Mouse (Mus musculus): ENCODE results near the gene F12. TPM values are rescaled to one million over a fixed set of nuclear protein-coding genes. Genes with fewer than 3 reads are reported as not detected.
A peak's percentile ranks its signal among the peaks of the same experiment; 100 is the strongest.

Gene F12
- polyA plus RNA-seq (2014; fragmentation: Nextera tagmentation; extraction: Ambion mirVana): 0.42 and 1.5 TPM in 2 replicates

GRCm38 (mm10) chr13:55426613-55427012 lies at the start of gene F12:
F12 (minus strand) TSS chr13:55426793.
- no peaks in the 10 kb centered on the region for H3K4me1 ChIP-seq (ENCODE audit: control insufficient read depth, insufficient read depth, low read length)
- 79% methylated on average over 10 of the region's 10 CpGs for WGBS (ENCODE audit: insufficient replicate concordance)
- no peaks in the 10 kb centered on the region for H3K9me3 ChIP-seq (replicated peaks; ENCODE audit: control insufficient read depth, low read length)
- no peak within 1 kb of the TSS for H3K4me2 ChIP-seq
- H3K4me3 ChIP-seq (ENCODE audit: low read depth, low read length): no peak within 1 kb of the TSS
- ATAC-seq (replicated peaks; ENCODE audit: insufficient number of reproducible peaks, low FRiP score, low TSS enrichment): no peak
- no peaks in the 10 kb centered on the region for H3K36me3 ChIP-seq (ENCODE audit: control insufficient read depth, insufficient read depth, low read length)
- H3K27ac ChIP-seq (ENCODE audit: low read depth, low read length): no peak within 1 kb of the TSS
- peaks cover 12% of the 10 kb centered on the region for H3K27me3 ChIP-seq (ENCODE audit: control insufficient read depth, insufficient read depth, low read length)
- H3K9ac ChIP-seq (ENCODE audit: low read depth, low read length): no peak within 1 kb of the TSS

GRCm38 (mm10) chr13:55476256-55476655 lies 49.7 kb upstream of the F12 start:
- no peak overlapping the region for H3K4me2 ChIP-seq
- H3K4me1 ChIP-seq (ENCODE audit: control insufficient read depth, insufficient read depth, low read length): peaks cover 9% of the 10 kb centered on the region
- WGBS (ENCODE audit: insufficient replicate concordance): 84% methylated on average over 8 of the region's 8 CpGs
- no peaks in the 10 kb centered on the region for H3K9me3 ChIP-seq (replicated peaks; ENCODE audit: control insufficient read depth, low read length)
- ATAC-seq (replicated peaks; ENCODE audit: insufficient number of reproducible peaks, low FRiP score, low TSS enrichment): no peak
- peaks cover 25% of the 10 kb centered on the region for H3K36me3 ChIP-seq (ENCODE audit: control insufficient read depth, insufficient read depth, low read length)
- H3K9ac ChIP-seq (ENCODE audit: low read depth, low read length): no peak overlapping the region
- H3K27me3 ChIP-seq (ENCODE audit: control insufficient read depth, insufficient read depth, low read length): peaks cover 20% of the 10 kb centered on the region
- no peak overlapping the region for H3K4me3 ChIP-seq (ENCODE audit: low read depth, low read length)
- no peak overlapping the region for H3K27ac ChIP-seq (ENCODE audit: low read depth, low read length)

- Histone ChIP-seq H3K36me3 (ENCODE audit: control insufficient read depth, insufficient read depth, low read length) (peaks cover 22% of the 10 kb centered on the region), H3K4me2 (no peak overlapping the region), H3K27me3 (ENCODE audit: control insufficient read depth, insufficient read depth, low read length) (peaks cover 22% of the 10 kb centered on the region), H3K4me3 (ENCODE audit: low read depth, low read length) (no peak overlapping the region), H3K27ac (ENCODE audit: low read depth, low read length) (no peak overlapping the region), H3K4me1 (ENCODE audit: control insufficient read depth, insufficient read depth, low read length) (peaks cover 9% of the 10 kb centered on the region), H3K9ac (ENCODE audit: low read depth, low read length) (no peak overlapping the region), H3K9me3 (replicated peaks; ENCODE audit: control insufficient read depth, low read length) (no peaks in the 10 kb centered on the region)
- no peak for ATAC-seq (replicated peaks; ENCODE audit: insufficient number of reproducible peaks, low FRiP score, low TSS enrichment)
- WGBS (ENCODE audit: insufficient replicate concordance): 84% methylated on average over 5 of the region's 5 CpGs
Observed at GRCm38 (mm10) chr13:55475750-55476149, 49.2 kb upstream of the F12 start.

GRCm38 (mm10) chr13:55474621-55475069 lies 48.1 kb upstream of the F12 start:
- 55% methylated on average over 5 of the region's 5 CpGs for WGBS (ENCODE audit: insufficient replicate concordance)
- Histone ChIP-seq H3K4me1 (ENCODE audit: control insufficient read depth, insufficient read depth, low read length) (peaks cover 9% of the 10 kb centered on the region), H3K27ac (ENCODE audit: low read depth, low read length) (no peak overlapping the region), H3K4me2 (no peak overlapping the region), H3K9ac (ENCODE audit: low read depth, low read length) (no peak overlapping the region), H3K36me3 (ENCODE audit: control insufficient read depth, insufficient read depth, low read length) (peaks cover 17% of the 10 kb centered on the region), H3K4me3 (ENCODE audit: low read depth, low read length) (no peak overlapping the region), H3K9me3 (replicated peaks; ENCODE audit: control insufficient read depth, low read length) (no peaks in the 10 kb centered on the region), H3K27me3 (ENCODE audit: control insufficient read depth, insufficient read depth, low read length) (peaks cover 31% of the 10 kb centered on the region)
- ATAC-seq (replicated peaks; ENCODE audit: insufficient number of reproducible peaks, low FRiP score, low TSS enrichment): no peak

- H3K27me3 ChIP-seq (ENCODE audit: control insufficient read depth, insufficient read depth, low read length): peaks cover 38% of the 10 kb centered on the region
- no peaks in the 10 kb centered on the region for H3K9me3 ChIP-seq (replicated peaks; ENCODE audit: control insufficient read depth, low read length)
- H3K4me3 ChIP-seq (ENCODE audit: low read depth, low read length): no peak overlapping the region
- no peak overlapping the region for H3K9ac ChIP-seq (ENCODE audit: low read depth, low read length)
- 74% methylated on average over 11 of the region's 11 CpGs for WGBS (ENCODE audit: insufficient replicate concordance)
- no peak overlapping the region for H3K27ac ChIP-seq (ENCODE audit: low read depth, low read length)
- peaks cover 9% of the 10 kb centered on the region for H3K4me1 ChIP-seq (ENCODE audit: control insufficient read depth, insufficient read depth, low read length)
- H3K36me3 ChIP-seq (ENCODE audit: control insufficient read depth, insufficient read depth, low read length): peaks cover 17% of the 10 kb centered on the region
- no peak overlapping the region for H3K4me2 ChIP-seq
- no peak for ATAC-seq (replicated peaks; ENCODE audit: insufficient number of reproducible peaks, low FRiP score, low TSS enrichment)
Observed at GRCm38 (mm10) chr13:55473961-55474360, 47.4 kb upstream of the F12 start.

GRCm38 (mm10) chr13:55473076-55473831 lies 46.7 kb upstream of the F12 start:
- peak overlapping the region; percentile 99 for H3K4me2 ChIP-seq
- peaks cover 17% of the 10 kb centered on the region for H3K36me3 ChIP-seq (ENCODE audit: control insufficient read depth, insufficient read depth, low read length)
- peaks cover 41% of the 10 kb centered on the region for H3K27me3 ChIP-seq (ENCODE audit: control insufficient read depth, insufficient read depth, low read length)
- H3K4me3 ChIP-seq (ENCODE audit: low read depth, low read length): peak overlapping the region; percentile 66
- no peak for ATAC-seq (replicated peaks; ENCODE audit: insufficient number of reproducible peaks, low FRiP score, low TSS enrichment)
- H3K27ac ChIP-seq (ENCODE audit: low read depth, low read length): no peak overlapping the region
- 18% methylated on average over 18 of the region's 18 CpGs for WGBS (ENCODE audit: insufficient replicate concordance)
- H3K4me1 ChIP-seq (ENCODE audit: control insufficient read depth, insufficient read depth, low read length): peaks cover 6% of the 10 kb centered on the region; the same call in 1 of the 2 replicates
- peak overlapping the region; percentile 70; the same call in 1 of the 2 replicates for H3K9ac ChIP-seq (ENCODE audit: low read depth, low read length)
- no peaks in the 10 kb centered on the region for H3K9me3 ChIP-seq (replicated peaks; ENCODE audit: control insufficient read depth, low read length)

- H3K9ac ChIP-seq (ENCODE audit: low read depth, low read length): peak overlapping the region; percentile 70
- under 1% methylated on average over 98 of the region's 103 CpGs for WGBS (ENCODE audit: insufficient replicate concordance)
- peak overlapping the region; percentile 99 for H3K4me2 ChIP-seq
- peaks cover 16% of the 10 kb centered on the region for H3K36me3 ChIP-seq (ENCODE audit: control insufficient read depth, insufficient read depth, low read length)
- no peak overlapping the region for H3K27ac ChIP-seq (ENCODE audit: low read depth, low read length)
- peak; percentile 27; the same call in 1 of the 2 replicates for ATAC-seq (replicated peaks; ENCODE audit: insufficient number of reproducible peaks, low FRiP score, low TSS enrichment)
- peak overlapping the region; percentile 66 for H3K4me3 ChIP-seq (ENCODE audit: low read depth, low read length)
- no peaks in the 10 kb centered on the region for H3K9me3 ChIP-seq (replicated peaks; ENCODE audit: control insufficient read depth, low read length)
- H3K27me3 ChIP-seq (ENCODE audit: control insufficient read depth, insufficient read depth, low read length): peaks cover 44% of the 10 kb centered on the region
- peaks cover 6% of the 10 kb centered on the region; the same call in 1 of the 2 replicates for H3K4me1 ChIP-seq (ENCODE audit: control insufficient read depth, insufficient read depth, low read length)
Observed at GRCm38 (mm10) chr13:55472132-55473022, 45.8 kb upstream of the F12 start.

GRCm38 (mm10) chr13:55471819-55472131 lies 45.2 kb upstream of the F12 start:
- Histone ChIP-seq H3K4me1 (ENCODE audit: control insufficient read depth, insufficient read depth, low read length) (peaks cover 6% of the 10 kb centered on the region; the same call in 1 of the 2 replicates), H3K9ac (ENCODE audit: low read depth, low read length) (peak overlapping the region; percentile 70)

More at GRCm38 (mm10) chr13:55471819-55472131, 45.2 kb upstream of the F12 start:
- Histone ChIP-seq H3K4me3 (ENCODE audit: low read depth, low read length) (peak overlapping the region; percentile 66), H3K36me3 (ENCODE audit: control insufficient read depth, insufficient read depth, low read length) (peaks cover 14% of the 10 kb centered on the region; the same call in 1 of the 2 replicates), H3K4me2 (peak overlapping the region; percentile 99), H3K27me3 (ENCODE audit: control insufficient read depth, insufficient read depth, low read length) (peaks cover 49% of the 10 kb centered on the region), H3K9me3 (replicated peaks; ENCODE audit: control insufficient read depth, low read length) (no peaks in the 10 kb centered on the region), H3K27ac (ENCODE audit: low read depth, low read length) (no peak overlapping the region)
- ATAC-seq (replicated peaks; ENCODE audit: insufficient number of reproducible peaks, low FRiP score, low TSS enrichment): no peak
- WGBS (ENCODE audit: insufficient replicate concordance): 0% methylated on average over 31 of the region's 31 CpGs
